Mouse (Mus musculus) heart, embryonic 11.5 days (tissue): ENCODE data around the gene Pdzrn3. TPM values are rescaled to one million over a fixed set of nuclear protein-coding genes. Genes with fewer than 3 reads are reported as not detected.

Experiments
- ATAC-seq: fragments of 200-750 bp; cut with Nextera tagmentation; replicated peaks from 2 replicates; pipeline ENCODE4 v1.8.0; 2017; ENCODE audit warnings: moderate library complexity; ENCODE audit not compliant: insufficient number of reproducible peaks, low FRiP score, low TSS enrichment
- H3K27ac ChIP-seq: fragments of 300-500 bp; sonication (generic); 2 replicates; pipeline ENCODE4 v1.5.1; 2014; ENCODE audit warnings: mild to moderate bottlenecking, low read depth, low read length
- H3K27me3 ChIP-seq: fragments of 300-500 bp; sonication (generic); 2 replicates; pipeline ENCODE4 v1.6.1; 2014; ENCODE audit warnings: mild to moderate bottlenecking, low read length, mixed read lengths; ENCODE audit not compliant: control insufficient read depth, insufficient read depth
- H3K36me3 ChIP-seq: fragments of 300-500 bp; sonication (generic); 2 replicates; pipeline ENCODE4 v1.6.1; 2014; ENCODE audit warnings: mild to moderate bottlenecking, low read length, moderate library complexity, mixed read lengths; ENCODE audit not compliant: control insufficient read depth, insufficient read depth
- H3K4me1 ChIP-seq: fragments of 300-500 bp; sonication (generic); 2 replicates; pipeline ENCODE4 v1.6.1; 2014; ENCODE audit warnings: low read length; ENCODE audit not compliant: control insufficient read depth, insufficient read depth
- H3K4me2 ChIP-seq: fragments of 300-500 bp; sonication (generic); 2 replicates; pipeline ENCODE4 v1.6.1; 2014; ENCODE audit warnings: mild to moderate bottlenecking, moderate library complexity
- H3K4me3 ChIP-seq: fragments of 300-500 bp; sonication (generic); 2 replicates; pipeline ENCODE4 v1.5.1; 2014; ENCODE audit warnings: low read depth, low read length
- H3K9ac ChIP-seq: fragments of 300-500 bp; sonication (generic); 2 replicates; pipeline ENCODE4 v1.6.1; 2014; ENCODE audit warnings: mild to moderate bottlenecking, low read depth, low read length, moderate library complexity
- H3K9me3 ChIP-seq: fragments of 300-500 bp; sonication (generic); replicated peaks from 2 replicates; pipeline ENCODE4 v1.6.1; 2016; ENCODE audit warnings: low read length; ENCODE audit not compliant: control insufficient read depth
- WGBS: fragments of 180-500 bp; shearing (Covaris S2); extraction: QIAGEN DNeasy Blood & Tissue Kit; methylation state at CpG from one replicate; pipeline ENCODE4 v1.1.7; 2014; ENCODE audit not compliant: insufficient replicate concordance; 5-methylcytosine and 5-hydroxymethylcytosine counted together
- polyA plus RNA-seq: library from polyadenylated mRNA; unstranded; fragments of >200 nt; fragmentation: Nextera tagmentation; extraction: Ambion mirVana; gene quantifications from 2 replicates; pipeline ENCODE4 v1.2.1, GENCODE M21; 2014

Pdzrn3 gene
- polyA plus RNA-seq, 1 experiment from 2014 or later = 10.5 TPM

GRCm38 (mm10) chr6:101362728-101363127 lies 15.0 kb downstream of the Pdzrn3 start:
- Histone ChIP-seq H3K4me1 (peaks cover 63% of the 10 kb centered on the region), H3K4me2 (no peak overlapping the region)

GRCm38 (mm10) chr6:101362268-101362667 lies 15.4 kb downstream of the Pdzrn3 start:
- H3K27ac ChIP-seq = peak overlapping the region; percentile 57; the same call in 1 of the 2 replicates
- ATAC-seq = no peak
- H3K4me2 ChIP-seq = no peak overlapping the region
- no peak overlapping the region for H3K4me3 ChIP-seq
- no peak overlapping the region for H3K9ac ChIP-seq
- no peaks in the 10 kb centered on the region for H3K27me3 ChIP-seq
- H3K36me3 ChIP-seq = no peaks in the 10 kb centered on the region
- WGBS = 48% methylated on average over 4 of the region's 4 CpGs
- H3K9me3 ChIP-seq = no peaks in the 10 kb centered on the region
- H3K4me1 ChIP-seq = peaks cover 58% of the 10 kb centered on the region

More at GRCm38 (mm10) chr6:101362728-101363127, 15.0 kb downstream of the Pdzrn3 start:
- H3K9ac ChIP-seq = no peak overlapping the region
- no peaks in the 10 kb centered on the region for H3K9me3 ChIP-seq
- H3K27me3 ChIP-seq = no peaks in the 10 kb centered on the region
- H3K27ac ChIP-seq = peak overlapping the region; percentile 57; the same call in 1 of the 2 replicates
- no peak overlapping the region for H3K4me3 ChIP-seq
- no peak; the same call in 1 of the 2 replicates for ATAC-seq
- H3K36me3 ChIP-seq = no peaks in the 10 kb centered on the region
- WGBS = 49% methylated on average over 5 of the region's 5 CpGs

- H3K27me3 ChIP-seq = no peaks in the 10 kb centered on the region
- no peak overlapping the region for H3K4me2 ChIP-seq
- ATAC-seq = no peak; the same call in 1 of the 2 replicates
- H3K4me1 ChIP-seq = peaks cover 50% of the 10 kb centered on the region
- 0 out of 2 replicates have a peak overlapping the region, but pooled peaks have one; percentile 18 for H3K27ac ChIP-seq
- no peaks in the 10 kb centered on the region for H3K36me3 ChIP-seq
- no peak overlapping the region for H3K9ac ChIP-seq
- H3K9me3 ChIP-seq = no peaks in the 10 kb centered on the region
- 54% methylated on average over 12 of the region's 12 CpGs for WGBS
- no peak overlapping the region for H3K4me3 ChIP-seq
These were observed 17.4 kb downstream of the Pdzrn3 start for GRCm38 (mm10) chr6:101360211-101360737.

GRCm38 (mm10) chr6:101359646-101360045 lies 18.1 kb downstream of the Pdzrn3 start:
- peaks cover 47% of the 10 kb centered on the region for H3K4me1 ChIP-seq
- no peak overlapping the region for H3K4me3 ChIP-seq
- no peak overlapping the region for H3K4me2 ChIP-seq
- no peaks in the 10 kb centered on the region for H3K27me3 ChIP-seq
- 0 out of 2 replicates have a peak overlapping the region, but pooled peaks have one; percentile 10 for H3K27ac ChIP-seq
- H3K9ac ChIP-seq = no peak overlapping the region
- 63% methylated on average over 4 of the region's 4 CpGs for WGBS
- H3K9me3 ChIP-seq = no peaks in the 10 kb centered on the region
- no peaks in the 10 kb centered on the region for H3K36me3 ChIP-seq
- no peak for ATAC-seq

GRCm38 (mm10) chr6:101354887-101355286 lies 22.8 kb downstream of the Pdzrn3 start:
- no peaks in the 10 kb centered on the region for H3K27me3 ChIP-seq
- H3K36me3 ChIP-seq = no peaks in the 10 kb centered on the region
- no peak overlapping the region for H3K4me3 ChIP-seq
- no peaks in the 10 kb centered on the region for H3K9me3 ChIP-seq
- H3K27ac ChIP-seq = peak overlapping the region; percentile 64
- H3K4me1 ChIP-seq = peaks cover 44% of the 10 kb centered on the region
- no peak overlapping the region for H3K9ac ChIP-seq
- WGBS = 19% methylated on average over 1 of the region's 1 CpGs
- peak overlapping the region; percentile 19 for H3K4me2 ChIP-seq
- no peak for ATAC-seq

GRCm38 (mm10) chr6:101354230-101354881 lies 23.3 kb downstream of the Pdzrn3 start:
- WGBS = 30% methylated on average over 8 of the region's 8 CpGs
- Histone ChIP-seq H3K4me3 (no peak overlapping the region), H3K36me3 (no peaks in the 10 kb centered on the region), H3K27me3 (no peaks in the 10 kb centered on the region), H3K9ac (no peak overlapping the region), H3K4me2 (peak overlapping the region; percentile 19), H3K9me3 (no peaks in the 10 kb centered on the region), H3K4me1 (peaks cover 41% of the 10 kb centered on the region), H3K27ac (peak overlapping the region; percentile 64)
- no peak for ATAC-seq

GRCm38 (mm10) chr6:101353701-101354100 lies 24.0 kb downstream of the Pdzrn3 start:
- ATAC-seq = no peak
- H3K4me2 ChIP-seq = 0 out of 2 replicates have a peak overlapping the region, but pooled peaks have one; percentile 5
- peaks cover 41% of the 10 kb centered on the region for H3K4me1 ChIP-seq
- 62% methylated on average over 7 of the region's 7 CpGs for WGBS
- no peaks in the 10 kb centered on the region for H3K27me3 ChIP-seq
- H3K36me3 ChIP-seq = no peaks in the 10 kb centered on the region
- H3K27ac ChIP-seq = 0 out of 2 replicates have a peak overlapping the region, but pooled peaks have one; percentile 25
- H3K4me3 ChIP-seq = no peak overlapping the region
- H3K9me3 ChIP-seq = no peaks in the 10 kb centered on the region
- H3K9ac ChIP-seq = no peak overlapping the region

- no peak overlapping the region for H3K4me2 ChIP-seq
- H3K4me3 ChIP-seq = no peak overlapping the region
- no peak overlapping the region for H3K9ac ChIP-seq
- H3K9me3 ChIP-seq = no peaks in the 10 kb centered on the region
- no peak overlapping the region for H3K27ac ChIP-seq
- H3K27me3 ChIP-seq = no peaks in the 10 kb centered on the region
- no peaks in the 10 kb centered on the region for H3K36me3 ChIP-seq
- ATAC-seq = no peak
- peaks cover 38% of the 10 kb centered on the region for H3K4me1 ChIP-seq
- WGBS = 82% methylated on average over 10 of the region's 10 CpGs
These were observed 25.1 kb downstream of the Pdzrn3 start for GRCm38 (mm10) chr6:101352626-101353025.
